Mouse (Mus musculus): ENCODE results near the gene Slc35e4. TPM values are rescaled to one million over a fixed set of nuclear protein-coding genes. Genes with fewer than 3 reads are reported as not detected.

Slc35e4 gene
- polyA plus RNA-seq, 1 experiment, result not detected

DNA sequence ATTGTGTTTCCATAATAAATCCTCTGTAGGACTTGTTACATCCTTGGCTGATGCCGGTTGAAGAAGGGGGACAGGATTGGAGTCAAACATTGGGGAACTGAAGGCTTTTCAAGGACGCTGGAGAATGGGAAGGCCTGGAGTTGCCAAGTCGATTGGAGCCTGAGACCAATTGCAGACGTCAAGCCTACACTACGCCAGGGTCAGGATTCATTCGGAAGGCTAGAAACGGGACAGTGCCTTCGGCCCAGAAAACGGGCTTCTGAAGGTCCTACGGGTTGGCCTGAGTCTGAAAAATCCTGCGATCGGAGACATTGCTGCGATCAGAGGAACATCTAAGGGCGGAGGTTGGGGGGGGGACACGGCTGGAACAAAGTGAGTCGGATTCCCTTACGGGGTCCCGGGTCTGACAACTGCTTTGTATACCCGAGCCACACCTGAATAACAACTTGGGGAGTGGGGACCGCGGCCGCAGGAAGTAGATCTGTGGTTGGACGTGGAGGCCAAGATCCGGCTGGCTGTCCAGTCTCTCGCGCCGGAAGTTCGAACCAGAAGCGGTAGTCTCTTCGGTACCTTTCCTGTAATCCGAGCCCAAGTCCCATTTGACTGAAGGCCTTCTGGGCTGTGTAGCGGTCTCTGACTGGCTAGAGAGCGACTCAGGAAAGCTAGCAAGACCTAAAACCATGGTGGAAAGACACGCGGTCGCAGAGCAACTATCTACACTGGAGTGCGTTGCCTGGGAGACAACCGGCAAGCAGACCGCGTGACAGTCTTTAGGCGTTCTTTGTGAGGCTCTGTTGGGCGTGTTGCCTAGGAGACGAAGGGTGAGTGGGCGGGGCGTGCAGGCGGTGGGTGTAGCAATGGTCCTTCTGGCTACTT, 19.8 kb downstream of the Slc35e4 start, which contains the start of the genes 4921536K21Rik and Dusp18:
4921536K21Rik (minus strand) TSS at position 693 of the 876 bp plus-strand sequence.
Dusp18 (plus strand) TSS at position 835 of the 876 bp plus-strand sequence.
- peaks cover 25% of the 10 kb centered on the region for H3K4me1 ChIP-seq (ENCODE audit: control insufficient read depth, insufficient read depth, low read length)
- no peak for TF ChIP-seq POLR2A (IDR thresholded peaks at IDR 0.05; ENCODE audit: insufficient read depth, low read depth, low read length)
- no peak for TF ChIP-seq CTCF (IDR thresholded peaks at IDR 0.05; ENCODE audit: insufficient read depth, low read depth, low read length)
- 6% methylated on average over 46 of the region's 46 CpGs for WGBS
- H3K27ac ChIP-seq (ENCODE audit: insufficient read depth, low read depth, low read length), result peak within 1 kb of the TSS; percentile 53
- peak within 1 kb of the TSS; percentile 54 for H3K4me3 ChIP-seq (ENCODE audit: insufficient read depth, low read depth, low read length)

- no peak overlapping the region for H3K27ac ChIP-seq (ENCODE audit: insufficient read depth, low read depth, low read length)
- H3K4me1 ChIP-seq (ENCODE audit: control insufficient read depth, insufficient read depth, low read length), result peaks cover 22% of the 10 kb centered on the region
- WGBS, result 70% methylated on average over 6 of the region's 6 CpGs
- TF ChIP-seq POLR2A (IDR thresholded peaks at IDR 0.05; ENCODE audit: insufficient read depth, low read depth, low read length), result no peak
- TF ChIP-seq CTCF (IDR thresholded peaks at IDR 0.05; ENCODE audit: insufficient read depth, low read depth, low read length), result no peak
- no peak overlapping the region for H3K4me3 ChIP-seq (ENCODE audit: insufficient read depth, low read depth, low read length)
These were observed 20.5 kb downstream of the Slc35e4 start for GRCm38 (mm10) chr11:3893970-3894369.

GRCm38 (mm10) chr11:3887331-3887730, 27.1 kb downstream of the Slc35e4 start:
- Histone ChIP-seq H3K27ac (ENCODE audit: insufficient read depth, low read depth, low read length) (no peak overlapping the region), H3K4me3 (ENCODE audit: insufficient read depth, low read depth, low read length) (no peak overlapping the region), H3K4me1 (ENCODE audit: control insufficient read depth, insufficient read depth, low read length) (no peaks in the 10 kb centered on the region)
- TF ChIP-seq POLR2A (IDR thresholded peaks at IDR 0.05; ENCODE audit: insufficient read depth, low read depth, low read length) (no peak), CTCF (IDR thresholded peaks at IDR 0.05; ENCODE audit: insufficient read depth, low read depth, low read length) (no peak)
- 84% methylated on average over 5 of the region's 5 CpGs for WGBS

- TF ChIP-seq POLR2A (IDR thresholded peaks at IDR 0.05; ENCODE audit: insufficient read depth, low read depth, low read length) (no peak), CTCF (IDR thresholded peaks at IDR 0.05; ENCODE audit: insufficient read depth, low read depth, low read length) (no peak)
- Histone ChIP-seq H3K4me1 (ENCODE audit: control insufficient read depth, insufficient read depth, low read length) (no peaks in the 10 kb centered on the region), H3K4me3 (ENCODE audit: insufficient read depth, low read depth, low read length) (no peak overlapping the region), H3K27ac (ENCODE audit: insufficient read depth, low read depth, low read length) (no peak overlapping the region)
- WGBS, result 90% methylated on average over 3 of the region's 3 CpGs
These were observed 30.8 kb downstream of the Slc35e4 start for GRCm38 (mm10) chr11:3883711-3884110.

DNA sequence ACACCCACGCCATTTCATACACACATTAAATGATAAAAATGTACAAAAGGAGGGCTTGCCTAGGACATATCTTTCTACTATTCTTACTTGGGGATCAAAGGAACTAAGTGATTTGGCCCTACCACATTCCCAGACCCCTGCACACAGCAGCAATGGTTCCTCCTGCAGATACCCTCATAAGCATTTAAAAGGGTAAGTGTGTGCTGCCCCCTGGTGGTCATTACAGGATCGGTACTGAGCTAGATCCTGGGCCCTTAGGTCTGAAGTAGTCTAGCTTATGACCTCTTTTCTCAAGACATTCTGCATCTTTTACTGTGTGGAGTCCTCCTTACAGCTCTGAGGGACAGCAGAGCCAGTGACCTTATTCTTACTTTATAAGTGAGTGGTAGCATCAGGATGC, 34.6 kb downstream of the Slc35e4 start:
- no peak for TF ChIP-seq CTCF (IDR thresholded peaks at IDR 0.05; ENCODE audit: insufficient read depth, low read depth, low read length)
- TF ChIP-seq POLR2A (IDR thresholded peaks at IDR 0.05; ENCODE audit: insufficient read depth, low read depth, low read length), result no peak
- Histone ChIP-seq H3K4me3 (ENCODE audit: insufficient read depth, low read depth, low read length) (no peak overlapping the region), H3K4me1 (ENCODE audit: control insufficient read depth, insufficient read depth, low read length) (no peaks in the 10 kb centered on the region), H3K27ac (ENCODE audit: insufficient read depth, low read depth, low read length) (no peak overlapping the region)
- WGBS, result 39% methylated on average over 2 of the region's 2 CpGs

DNA sequence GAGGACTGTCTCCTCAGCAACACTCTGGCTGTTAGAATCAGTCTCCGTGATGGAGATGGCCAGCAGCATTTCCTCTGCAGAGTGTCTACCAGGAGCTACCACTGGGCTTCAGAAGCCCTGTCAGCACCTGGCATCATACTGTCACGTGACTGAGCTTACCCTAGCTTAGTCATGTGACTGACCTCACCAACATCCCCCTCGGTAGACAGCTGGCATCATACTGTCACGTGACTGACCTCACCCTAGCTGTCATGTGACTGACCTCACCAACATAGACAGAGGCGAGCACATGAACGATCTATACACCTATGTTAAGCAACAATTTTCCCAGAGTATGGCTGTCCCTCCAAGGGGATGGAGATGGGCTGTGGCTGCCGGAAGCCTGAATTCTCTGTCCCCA, 35.8 kb downstream of the Slc35e4 start:
- Histone ChIP-seq H3K4me3 (ENCODE audit: insufficient read depth, low read depth, low read length) (no peak overlapping the region), H3K4me1 (ENCODE audit: control insufficient read depth, insufficient read depth, low read length) (no peaks in the 10 kb centered on the region), H3K27ac (ENCODE audit: insufficient read depth, low read depth, low read length) (no peak overlapping the region)
- 80% methylated on average over 7 of the region's 7 CpGs for WGBS
- TF ChIP-seq POLR2A (IDR thresholded peaks at IDR 0.05; ENCODE audit: insufficient read depth, low read depth, low read length), result no peak
- TF ChIP-seq CTCF (IDR thresholded peaks at IDR 0.05; ENCODE audit: insufficient read depth, low read depth, low read length), result no peak

- H3K27ac ChIP-seq (ENCODE audit: insufficient read depth, low read depth, low read length), result no peak overlapping the region
- WGBS, result 71% methylated on average over 6 of the region's 6 CpGs
- TF ChIP-seq CTCF (IDR thresholded peaks at IDR 0.05; ENCODE audit: insufficient read depth, low read depth, low read length) (no peak), POLR2A (IDR thresholded peaks at IDR 0.05; ENCODE audit: insufficient read depth, low read depth, low read length) (no peak)
These were observed 38.0 kb downstream of the Slc35e4 start for GRCm38 (mm10) chr11:3876419-3876818.

DNA sequence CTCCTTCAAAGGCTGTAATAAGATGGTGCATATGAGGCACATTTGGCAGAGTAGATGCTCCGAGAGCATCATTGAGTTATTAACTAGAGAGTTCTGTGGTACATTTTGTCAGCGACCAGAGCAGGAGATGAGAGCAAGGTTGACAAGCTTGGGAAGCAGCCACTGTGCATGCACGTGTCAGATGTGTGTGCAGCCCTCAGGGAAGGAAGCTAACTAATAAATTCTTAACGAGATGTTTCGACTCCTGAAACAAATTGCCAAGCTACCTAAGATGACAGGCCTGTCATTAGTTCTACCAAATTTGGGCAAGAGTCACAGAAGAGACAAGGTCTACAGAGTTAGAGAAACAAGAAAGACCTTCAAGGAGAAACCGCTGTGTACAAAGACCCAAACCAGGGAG, 50.1 kb downstream of the Slc35e4 start:
- Histone ChIP-seq H3K4me3 (ENCODE audit: insufficient read depth, low read depth, low read length) (no peak overlapping the region; the same call in 1 of the 2 replicates), H3K27ac (ENCODE audit: insufficient read depth, low read depth, low read length) (no peak overlapping the region), H3K4me1 (ENCODE audit: control insufficient read depth, insufficient read depth, low read length) (peaks cover 14% of the 10 kb centered on the region)
- no peak for TF ChIP-seq POLR2A (IDR thresholded peaks at IDR 0.05; ENCODE audit: insufficient read depth, low read depth, low read length)
- no peak for TF ChIP-seq CTCF (IDR thresholded peaks at IDR 0.05; ENCODE audit: insufficient read depth, low read depth, low read length)
- WGBS, result 20% methylated on average over 6 of the region's 6 CpGs

More at GRCm38 (mm10) chr11:3876419-3876818, 38.0 kb downstream of the Slc35e4 start:
- Histone ChIP-seq H3K4me1 (ENCODE audit: control insufficient read depth, insufficient read depth, low read length) (no peaks in the 10 kb centered on the region), H3K4me3 (ENCODE audit: insufficient read depth, low read depth, low read length) (no peak overlapping the region)

DNA sequence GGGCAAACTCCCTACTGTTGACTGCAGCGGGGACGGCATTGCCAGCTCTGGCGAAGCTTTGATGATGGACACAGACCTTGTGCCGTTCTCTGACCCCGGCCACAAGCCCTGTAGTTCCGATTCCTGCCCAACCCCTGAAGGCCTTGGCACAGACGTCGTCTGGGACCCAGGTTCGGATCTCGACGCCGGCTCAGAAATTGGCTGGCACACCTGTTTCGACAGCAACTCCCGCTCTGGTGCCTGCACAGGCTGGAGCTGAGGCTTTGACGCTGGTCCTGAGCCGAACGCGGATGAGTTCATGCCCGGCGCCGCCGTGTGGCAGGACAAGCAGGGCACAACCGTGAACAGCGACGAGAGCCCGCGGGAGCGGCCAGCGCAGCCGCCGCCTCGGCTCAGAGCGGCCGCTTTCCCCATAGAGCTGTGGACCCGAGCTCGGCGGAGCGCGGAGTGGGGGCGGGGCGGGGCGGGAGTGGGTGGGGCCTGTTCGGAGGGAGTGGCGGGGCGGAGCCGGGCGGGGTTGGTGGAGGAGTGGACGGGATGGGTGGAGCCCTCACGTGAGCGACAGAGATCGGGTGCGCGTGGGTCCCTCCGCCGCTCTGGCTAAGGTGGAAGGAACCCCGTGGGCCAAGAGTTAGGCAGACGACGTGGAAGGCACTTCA, 50.9 kb downstream of the Slc35e4 start, which contains the start of gene Osbp2:
Osbp2 (minus strand) TSS at position 450 of the 659 bp plus-strand sequence.
- peak; percentile 31; the same call in 1 of the 2 replicates for TF ChIP-seq POLR2A (IDR thresholded peaks at IDR 0.05; ENCODE audit: insufficient read depth, low read depth, low read length)
- TF ChIP-seq CTCF (IDR thresholded peaks at IDR 0.05; ENCODE audit: insufficient read depth, low read depth, low read length), result no peak
- WGBS, result 4% methylated on average over 51 of the region's 58 CpGs
- peak within 1 kb of the TSS; percentile 53 for H3K4me3 ChIP-seq (ENCODE audit: insufficient read depth, low read depth, low read length)

More for the DNA sequence above, 50.9 kb downstream of the Slc35e4 start, which contains the start of gene Osbp2:
- peaks cover 14% of the 10 kb centered on the region for H3K4me1 ChIP-seq (ENCODE audit: control insufficient read depth, insufficient read depth, low read length)
- H3K27ac ChIP-seq (ENCODE audit: insufficient read depth, low read depth, low read length), result no peak within 1 kb of the TSS
